Mouse (Mus musculus) megakaryocyte, embryonic 14.5 days (primary cell): Measurements from ENCODE around the gene Gstm3. TPM values are rescaled to one million over a fixed set of nuclear protein-coding genes. Genes with fewer than 3 reads are reported as not detected.

ENCODE experiments used
- H3K27me3 ChIP-seq: replicated peaks from 2 replicates; pipeline ENCODE3; 2012; ENCODE audit warnings: inconsistent platforms
- H3K36me3 ChIP-seq: replicated peaks from 2 replicates; pipeline ENCODE3; 2012; ENCODE audit warnings: low read length, inconsistent platforms, mixed read lengths
- H3K4me1 ChIP-seq: 2 replicates; pipeline ENCODE4 v1.6.1; 2012; ENCODE audit warnings: inconsistent platforms
- H3K4me3 ChIP-seq: replicated peaks from 2 replicates; pipeline ENCODE3; 2012; ENCODE audit warnings: moderate library complexity, mild to moderate bottlenecking, inconsistent platforms
- H3K9me3 ChIP-seq: 2 replicates; pipeline ENCODE4 v1.6.1; 2012; ENCODE audit warnings: inconsistent platforms
- FLI1 ChIP-seq: IDR thresholded peaks from 2 replicates; pipeline ENCODE4 v1.6.1; 2012; ENCODE audit warnings: low read length, inconsistent platforms, mixed read lengths
- GATA1 ChIP-seq: IDR thresholded peaks from 3 replicates; pipeline ENCODE4 v1.6.1; 2012; ENCODE audit warnings: mixed read lengths, low read length, inconsistent platforms, borderline replicate concordance
- polyA plus RNA-seq: library from polyadenylated mRNA; stranded (reverse); fragments of >175 nt; gene quantifications from 2 replicates; pipeline ENCODE4 v1.2.3, GENCODE M21; 2012; ENCODE audit warnings: low replicate concordance; ENCODE audit not compliant: insufficient read depth

The Gstm3 gene
- polyA plus RNA-seq, 1 experiment, result not detected

DNA sequence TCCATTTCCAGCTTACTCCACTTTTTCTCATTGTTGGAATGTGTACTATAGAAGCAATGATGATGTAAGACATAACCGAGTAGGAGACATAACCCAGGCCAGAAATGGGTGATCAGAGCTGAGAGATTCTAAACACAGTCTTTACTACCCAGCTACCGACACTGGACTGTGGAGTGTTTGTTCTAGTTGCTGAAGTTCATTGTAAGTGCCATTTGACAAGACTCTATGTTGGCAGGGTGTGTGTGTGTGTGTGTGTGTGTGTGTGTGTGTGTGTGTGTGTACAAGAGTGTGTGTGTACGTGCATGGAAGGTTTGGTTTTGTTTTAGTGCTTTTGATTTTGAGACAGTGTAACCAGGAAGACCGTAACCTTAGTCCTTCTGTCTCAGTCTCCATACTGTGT, 39.4 kb downstream of the Gstm3 start:
- H3K27me3 ChIP-seq, result peaks cover 65% of the 10 kb centered on the region
- no peak overlapping the region for H3K4me3 ChIP-seq
- H3K4me1 ChIP-seq, result peaks cover 8% of the 10 kb centered on the region
- H3K9me3 ChIP-seq, result no peaks in the 10 kb centered on the region
- TF ChIP-seq FLI1, result no peak
- TF ChIP-seq GATA1, result no peak
- no peaks in the 10 kb centered on the region for H3K36me3 ChIP-seq

DNA sequence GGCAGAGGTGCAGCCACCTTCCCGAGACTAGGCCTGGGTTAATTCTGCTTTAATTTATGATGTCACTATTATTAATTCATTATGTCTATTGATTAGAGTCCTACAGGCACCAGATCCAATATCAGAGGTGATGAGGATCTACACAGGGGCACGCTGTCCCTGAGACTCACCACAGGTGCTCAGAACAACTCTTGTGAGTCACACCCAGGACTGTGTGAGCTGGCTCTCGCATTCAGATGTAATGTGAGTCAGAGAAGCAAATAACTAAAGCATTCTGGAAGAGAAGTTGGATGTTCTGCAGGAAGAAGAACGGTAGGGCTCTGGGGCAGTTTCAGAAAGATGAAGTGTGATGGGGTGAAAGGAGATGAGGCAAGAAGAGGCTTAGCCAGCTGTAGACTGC, 39.8 kb downstream of the Gstm3 start:
- H3K4me1 ChIP-seq, result peaks cover 8% of the 10 kb centered on the region
- TF ChIP-seq FLI1 (no peak), GATA1 (no peak)
- H3K4me3 ChIP-seq, result no peak overlapping the region
- peaks cover 65% of the 10 kb centered on the region for H3K27me3 ChIP-seq
- H3K9me3 ChIP-seq, result no peaks in the 10 kb centered on the region
- H3K36me3 ChIP-seq, result no peaks in the 10 kb centered on the region

DNA sequence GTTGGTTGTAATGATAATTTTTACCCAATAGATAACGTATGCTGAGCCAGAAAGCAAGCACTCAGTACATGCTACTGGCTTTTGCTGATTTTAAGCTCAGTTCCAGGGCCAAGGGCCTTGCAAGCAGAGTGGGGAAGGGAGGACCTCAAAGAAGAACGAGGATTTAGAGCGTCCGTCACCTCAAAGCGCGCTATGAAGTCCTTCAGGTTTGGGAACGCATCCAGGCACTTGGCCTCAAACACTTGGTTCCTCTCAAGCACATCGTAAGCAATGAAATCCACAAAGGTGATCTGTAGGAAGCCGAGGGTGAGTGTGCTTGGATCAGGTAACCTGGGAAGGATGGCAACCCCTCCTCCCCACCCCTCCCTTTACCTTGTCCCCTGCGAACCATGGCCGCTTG, 40.4 kb downstream of the Gstm3 start:
- Histone ChIP-seq H3K4me3 (no peak overlapping the region), H3K36me3 (no peaks in the 10 kb centered on the region)
- TF ChIP-seq GATA1 (no peak), FLI1 (no peak)

DNA sequence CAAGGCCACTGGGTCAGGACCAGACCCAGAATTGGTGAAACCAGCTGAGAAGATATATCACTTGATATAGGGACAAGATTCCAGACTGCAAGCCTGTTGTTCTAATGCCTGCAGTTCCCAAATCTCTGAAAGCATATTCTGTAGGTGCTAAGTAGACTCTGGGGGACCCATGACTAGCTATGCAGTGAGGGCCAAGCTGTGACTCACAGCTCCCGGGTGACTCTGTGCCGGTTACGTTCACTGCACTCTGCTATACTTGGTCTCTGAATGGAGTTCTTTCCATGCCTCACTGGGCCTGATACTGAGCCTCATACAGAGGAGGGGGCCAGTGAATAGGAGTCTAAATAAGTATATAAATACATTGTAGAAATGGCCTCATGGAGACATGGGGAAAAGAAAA, 41.2 kb downstream of the Gstm3 start:
- no peak overlapping the region for H3K4me3 ChIP-seq
- no peaks in the 10 kb centered on the region for H3K9me3 ChIP-seq
- H3K27me3 ChIP-seq, result peaks cover 55% of the 10 kb centered on the region
- TF ChIP-seq FLI1 (no peak), GATA1 (no peak)
- H3K36me3 ChIP-seq, result no peaks in the 10 kb centered on the region
- peaks cover 8% of the 10 kb centered on the region for H3K4me1 ChIP-seq

More for the DNA sequence above, 40.4 kb downstream of the Gstm3 start:
- peaks cover 60% of the 10 kb centered on the region for H3K27me3 ChIP-seq
- no peaks in the 10 kb centered on the region for H3K9me3 ChIP-seq
- H3K4me1 ChIP-seq, result peaks cover 8% of the 10 kb centered on the region

DNA sequence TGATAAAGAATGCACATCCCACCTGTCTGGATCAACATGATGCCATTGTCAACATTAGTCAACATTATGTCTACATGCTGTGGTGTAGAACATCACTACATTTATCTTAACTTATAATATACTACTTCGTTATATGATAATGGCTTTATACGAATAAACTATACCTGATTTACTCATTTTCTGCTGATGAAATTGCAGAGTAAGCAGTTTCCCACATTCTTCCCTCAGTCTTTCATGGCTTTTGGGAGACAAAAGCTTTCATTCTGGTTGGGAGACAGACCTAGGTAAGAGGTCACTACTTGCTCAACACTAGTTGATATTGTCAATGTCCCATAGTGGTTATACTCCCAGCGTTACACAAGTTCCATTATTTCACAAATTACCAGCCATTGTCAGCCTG, 43.7 kb downstream of the Gstm3 start:
- no peak overlapping the region for H3K4me3 ChIP-seq
- peaks cover 51% of the 10 kb centered on the region for H3K27me3 ChIP-seq
- H3K9me3 ChIP-seq, result no peaks in the 10 kb centered on the region
- H3K4me1 ChIP-seq, result no peaks in the 10 kb centered on the region
- H3K36me3 ChIP-seq, result no peaks in the 10 kb centered on the region
- TF ChIP-seq FLI1 (no peak), GATA1 (no peak)

DNA sequence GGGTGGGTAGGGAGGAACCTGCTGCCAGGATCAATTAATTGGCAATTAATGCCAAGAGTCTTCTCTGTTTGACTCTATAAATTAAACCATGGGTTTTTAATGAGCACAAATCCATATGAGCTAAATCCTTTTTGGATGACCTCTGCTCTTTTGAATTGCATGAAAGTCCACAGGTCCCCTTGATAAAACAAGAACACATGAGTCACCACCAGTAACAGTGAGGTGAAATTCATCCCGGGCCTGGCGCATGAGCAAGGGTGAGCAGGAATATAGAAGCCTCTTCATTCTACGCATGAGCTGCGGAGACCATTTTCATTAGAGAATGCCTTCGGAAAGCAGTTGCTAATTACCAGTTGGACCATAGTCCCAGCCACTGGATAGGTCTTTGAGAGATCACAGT, 48.7 kb downstream of the Gstm3 start:
- Histone ChIP-seq H3K9me3 (no peaks in the 10 kb centered on the region), H3K4me3 (no peak overlapping the region), H3K36me3 (no peaks in the 10 kb centered on the region), H3K4me1 (no peaks in the 10 kb centered on the region), H3K27me3 (peaks cover 28% of the 10 kb centered on the region)
- TF ChIP-seq FLI1, result no peak
- no peak for TF ChIP-seq GATA1

DNA sequence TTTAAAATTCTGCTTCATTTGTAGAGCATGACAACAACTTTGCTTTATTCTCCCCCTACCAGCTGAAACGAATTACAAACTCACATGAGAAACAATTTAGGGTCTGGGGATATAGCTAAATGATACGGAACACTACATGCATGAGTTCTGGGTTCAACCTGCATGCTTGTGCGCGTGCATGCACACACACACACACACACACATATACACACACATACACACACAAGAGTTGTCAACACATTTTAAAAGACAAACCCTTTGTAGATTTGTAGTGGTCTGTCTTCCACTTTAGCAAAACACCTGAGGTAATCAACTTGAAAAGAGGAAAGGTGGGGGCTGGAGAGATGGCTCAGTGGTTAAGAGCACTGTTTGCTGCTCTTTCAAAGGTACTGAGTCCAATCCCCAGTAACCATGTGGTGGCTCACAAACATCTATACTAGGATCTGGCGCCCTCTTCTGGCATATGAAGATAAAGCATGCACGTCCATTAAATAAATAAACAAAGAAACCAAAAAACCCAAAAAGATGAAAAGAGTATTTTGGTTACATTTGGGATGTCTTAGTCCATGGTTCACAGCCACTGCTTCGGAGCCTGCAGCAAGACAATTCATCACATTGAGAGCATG, 51.2 kb downstream of the Gstm3 start:
- TF ChIP-seq GATA1 (no peak), FLI1 (no peak)
- Histone ChIP-seq H3K4me1 (no peaks in the 10 kb centered on the region), H3K36me3 (no peaks in the 10 kb centered on the region), H3K27me3 (peaks cover 29% of the 10 kb centered on the region), H3K9me3 (no peaks in the 10 kb centered on the region; the same call in 1 of the 2 replicates), H3K4me3 (no peak overlapping the region)

DNA sequence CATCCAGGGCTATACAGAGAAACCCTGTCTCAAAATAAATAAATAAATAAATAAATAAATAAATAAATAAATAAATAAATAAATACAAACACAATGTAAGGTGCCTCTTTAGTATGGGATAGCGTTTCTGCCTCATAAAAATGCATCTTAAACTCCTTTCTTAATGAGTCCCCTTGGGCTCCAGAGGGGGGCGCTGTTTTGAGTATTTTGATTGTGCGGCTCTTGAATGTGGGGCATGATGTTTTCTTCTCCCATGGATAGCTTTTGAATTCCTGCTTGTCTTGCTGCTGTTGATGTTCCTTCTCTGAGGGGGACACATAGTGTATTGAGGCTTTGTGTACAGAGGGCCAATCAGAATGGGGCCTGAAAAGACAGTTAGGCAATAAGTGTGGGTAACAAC, 52.0 kb downstream of the Gstm3 start:
- Histone ChIP-seq H3K4me1 (no peaks in the 10 kb centered on the region), H3K4me3 (no peak overlapping the region), H3K27me3 (peaks cover 33% of the 10 kb centered on the region), H3K9me3 (no peaks in the 10 kb centered on the region; the same call in 1 of the 2 replicates), H3K36me3 (no peaks in the 10 kb centered on the region)
- TF ChIP-seq FLI1 (no peak), GATA1 (no peak)

DNA sequence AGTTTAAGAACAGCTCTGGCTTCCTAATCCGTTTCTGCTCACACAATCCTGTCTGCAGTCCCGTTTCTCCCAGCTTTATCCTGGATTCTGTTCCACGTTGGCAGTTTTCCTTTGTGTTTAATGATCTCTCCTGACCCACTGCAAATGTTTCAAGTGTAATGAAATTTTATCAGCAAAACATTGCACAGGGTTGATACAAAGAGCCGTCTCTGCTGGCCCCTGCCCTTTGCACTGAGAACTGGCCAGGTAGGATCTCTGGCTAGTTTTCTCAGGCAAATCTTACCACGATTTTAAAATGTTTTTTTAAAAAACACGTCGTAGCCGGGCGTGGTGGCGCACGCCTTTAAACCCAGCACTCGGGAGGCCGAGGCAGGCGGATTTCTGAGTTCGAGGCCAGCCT, 52.4 kb downstream of the Gstm3 start:
- H3K4me3 ChIP-seq, result no peak overlapping the region
- peaks cover 35% of the 10 kb centered on the region for H3K27me3 ChIP-seq
- no peaks in the 10 kb centered on the region for H3K36me3 ChIP-seq
- H3K4me1 ChIP-seq, result no peaks in the 10 kb centered on the region
- no peaks in the 10 kb centered on the region; the same call in 1 of the 2 replicates for H3K9me3 ChIP-seq
- TF ChIP-seq GATA1, result no peak
- TF ChIP-seq FLI1, result no peak

Other genes with a start within 250 kb of the Gstm3 start
- 1.5 and 4.0 TPM in 2 replicates for gene Csf1, start 208.8 kb downstream of the Gstm3 start, polyA plus RNA-seq
- not detected in 2 replicates for gene Eps8l3, start 92.1 kb downstream of the Gstm3 start, polyA plus RNA-seq
- gene Gstm5, start 73.5 kb downstream of the Gstm3 start, polyA plus RNA-seq, result not detected in 2 replicates
- not detected in 2 replicates for gene Gstm7, start 37.5 kb downstream of the Gstm3 start, polyA plus RNA-seq
- not detected in 2 replicates for gene Gstm6, start 25.5 kb downstream of the Gstm3 start, polyA plus RNA-seq
- 0.83 TPM in 1 of 2 replicates, not detected in the other for gene Gstm2, start 17.2 kb upstream of the Gstm3 start, polyA plus RNA-seq
- gene Gstm1, start 48.7 kb upstream of the Gstm3 start, polyA plus RNA-seq, result 55.5 and 118 TPM in 2 replicates
- gene Gstm4, start 75.6 kb upstream of the Gstm3 start, polyA plus RNA-seq, result 1.4 TPM in 1 of 2 replicates, not detected in the other
- gene Ampd2, start 117.4 kb upstream of the Gstm3 start, polyA plus RNA-seq, result 101 and 286 TPM in 2 replicates
- gene Gnat2, start 123.5 kb upstream of the Gstm3 start, polyA plus RNA-seq, result not detected in 2 replicates
- 4.0 TPM in 1 of 2 replicates, not detected in the other for gene Gnai3, start 176.9 kb upstream of the Gstm3 start, polyA plus RNA-seq
- not detected in 2 replicates for gene Gpr61, start 185.6 kb upstream of the Gstm3 start, polyA plus RNA-seq
- not detected in 2 replicates for gene Amigo1, start 217.1 kb upstream of the Gstm3 start, polyA plus RNA-seq
- gene Cyb561d1, start 231.9 kb upstream of the Gstm3 start, polyA plus RNA-seq, result 3.3 and 3.9 TPM in 2 replicates
- gene Atxn7l2, start 241.7 kb upstream of the Gstm3 start, polyA plus RNA-seq, result 7.8 and 14.9 TPM in 2 replicates